Mouse (Mus musculus) ovary, postnatal 10 days (tissue): Measurements from ENCODE around the gene Bpifb4.

ENCODE experiments used
- DNase-seq: peaks from one replicate; pipeline ENCODE4 v3.0.0; 2022; ENCODE audit warnings: low spot score

The Bpifb4 gene

DNA sequence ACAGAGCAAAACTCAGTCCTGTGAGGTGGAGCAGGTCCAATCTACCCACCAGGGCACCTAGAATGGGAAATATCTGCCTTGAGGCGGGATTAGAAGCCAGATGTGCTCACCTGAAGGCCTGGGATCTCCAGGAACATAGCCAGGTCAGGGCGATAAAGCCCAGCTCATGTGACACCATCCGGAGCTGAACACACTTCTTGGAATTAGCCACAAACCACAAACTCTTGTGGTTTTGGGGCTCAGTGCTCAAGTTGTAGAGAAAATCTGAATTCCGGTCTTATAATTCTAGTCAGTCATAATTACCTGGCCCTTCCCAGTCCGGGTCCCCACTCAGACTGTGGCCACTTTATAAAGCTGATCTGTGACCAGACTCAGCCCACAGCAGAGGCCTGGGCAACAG, at the start of gene Bpifb4:
TSS of gene Bpifb4 (plus strand) at position 370 of the 400 bp plus-strand sequence.
- no peak for DNase-seq

DNA sequence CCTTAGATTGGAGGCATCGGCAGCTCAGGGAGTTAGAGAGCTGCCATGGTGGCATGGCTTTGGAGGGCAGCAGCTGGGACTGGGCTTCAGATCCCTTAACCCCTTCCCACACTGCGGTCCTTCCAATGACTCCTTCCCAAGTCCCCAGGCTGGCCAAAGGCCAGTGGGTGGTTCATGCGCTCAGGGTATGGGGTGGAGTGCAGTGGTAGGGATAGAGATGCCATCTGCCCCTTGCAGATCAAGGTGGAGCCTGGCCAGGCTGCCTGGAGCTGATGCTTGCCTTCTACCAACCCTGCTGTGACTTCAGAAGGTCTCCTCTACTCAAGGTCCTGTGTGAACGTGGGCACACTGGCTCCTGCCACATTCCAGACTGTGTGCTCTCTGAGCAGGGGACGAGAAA, 38.9 kb upstream of the Bpifb4 start:
- DNase-seq, result no peak

DNA sequence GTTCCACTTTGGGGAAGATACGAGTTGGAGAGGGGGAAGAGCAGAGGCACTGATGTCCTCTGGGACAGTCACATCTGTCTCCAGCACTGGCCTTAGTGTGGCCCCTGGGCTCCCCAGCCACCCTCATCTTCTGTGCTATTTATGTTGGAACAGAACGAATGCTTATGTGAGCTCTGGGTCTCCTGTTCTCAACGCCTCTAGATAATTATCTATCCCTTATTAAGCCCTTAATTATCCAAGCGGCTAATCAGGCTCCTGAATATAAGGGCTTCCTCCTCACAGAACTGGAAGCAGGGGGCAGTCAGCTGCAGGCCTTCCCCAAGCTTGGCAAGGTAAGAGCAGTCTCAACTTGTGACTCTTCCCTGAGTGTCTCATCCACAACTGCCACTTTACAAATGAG, 37.9 kb upstream of the Bpifb4 start, which contains the start of gene Bpifb6:
TSS of gene Bpifb6 (plus strand) at position 301 of the 400 bp plus-strand sequence.
- no peak for DNase-seq

DNA sequence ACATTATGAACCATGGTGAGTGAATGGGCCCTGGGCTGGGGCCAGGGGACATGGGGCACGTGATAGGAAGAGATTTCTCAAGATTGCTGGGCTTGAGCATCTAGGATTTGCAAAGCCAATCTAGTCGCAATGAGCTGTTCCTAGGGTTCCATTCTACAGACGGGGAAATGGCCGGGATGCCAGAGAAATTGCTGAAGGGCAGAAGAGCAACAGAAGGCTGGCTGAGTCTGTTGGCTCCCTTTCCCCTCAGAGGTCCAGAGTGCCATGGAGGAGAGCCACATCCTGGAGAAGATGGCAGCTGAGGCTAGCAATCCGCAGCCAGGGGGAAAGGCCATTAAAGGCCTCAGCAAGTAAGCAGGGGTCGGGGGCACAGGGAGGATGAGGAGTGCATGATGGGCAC, 35.3 kb upstream of the Bpifb4 start:
- no peak for DNase-seq

DNA sequence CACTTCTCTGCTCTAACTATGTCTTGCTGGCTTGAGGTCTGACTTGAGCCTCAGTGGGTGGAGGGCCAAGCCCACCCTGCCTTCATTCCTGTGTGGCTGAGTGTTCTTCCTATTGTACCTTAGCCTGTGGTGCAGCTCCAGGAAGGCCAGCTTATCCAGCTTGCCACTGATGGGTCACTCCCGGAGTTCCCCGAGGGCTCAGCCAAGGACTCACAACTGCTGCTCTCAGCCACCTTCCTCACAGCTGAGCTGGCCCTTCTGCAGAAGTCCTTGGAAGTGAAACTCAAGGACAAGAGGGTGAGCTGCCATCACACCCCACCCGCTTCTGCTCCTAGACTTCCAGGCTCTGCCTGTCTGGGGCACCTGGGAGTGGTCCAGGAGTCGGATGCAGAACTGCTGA, 31.4 kb upstream of the Bpifb4 start:
- DNase-seq, result no peak

DNA sequence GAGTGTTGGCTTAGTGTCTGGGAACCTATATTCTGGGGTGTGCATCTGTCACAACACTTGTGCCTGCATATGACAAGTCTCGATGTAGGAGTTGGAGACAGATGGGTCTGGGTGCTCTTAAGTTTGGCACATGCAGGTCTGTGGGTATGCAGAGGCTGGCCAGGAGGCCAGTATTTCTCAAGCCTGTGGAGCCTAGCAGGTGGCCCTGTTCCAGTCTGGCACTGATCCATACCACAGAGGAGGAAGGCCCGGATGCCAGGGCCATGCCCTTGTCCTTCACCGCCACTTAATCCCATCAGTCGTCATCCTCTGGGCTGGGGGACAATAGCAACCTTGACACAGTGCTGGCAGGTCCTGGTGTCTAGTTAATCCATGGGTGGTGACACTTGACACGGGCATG, 23.9 kb upstream of the Bpifb4 start:
- DNase-seq, result no peak

DNA sequence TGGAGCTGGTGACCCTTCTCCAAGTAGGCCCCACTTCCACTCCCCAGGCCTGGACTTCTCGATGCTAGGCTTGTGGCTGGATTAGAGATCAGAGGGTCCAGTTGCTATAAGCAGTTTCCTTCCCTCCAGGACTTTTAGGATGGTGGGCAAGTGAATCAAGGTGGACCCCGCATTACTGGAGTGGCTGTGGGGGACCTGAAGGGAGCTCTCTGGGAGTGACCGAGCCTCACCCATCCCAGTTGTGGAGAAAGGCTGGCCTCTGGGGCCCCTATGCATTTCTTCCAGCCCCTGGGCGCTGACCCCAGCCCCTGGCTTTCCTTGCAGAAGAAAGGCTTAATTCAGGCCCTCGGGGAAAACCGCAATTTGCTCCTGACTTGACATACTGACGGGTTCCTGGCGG, 20.1 kb upstream of the Bpifb4 start, which contains the start of gene Bpifb3:
TSS of gene Bpifb3 (plus strand) at position 301 of the 400 bp plus-strand sequence.
- no peak for DNase-seq

DNA sequence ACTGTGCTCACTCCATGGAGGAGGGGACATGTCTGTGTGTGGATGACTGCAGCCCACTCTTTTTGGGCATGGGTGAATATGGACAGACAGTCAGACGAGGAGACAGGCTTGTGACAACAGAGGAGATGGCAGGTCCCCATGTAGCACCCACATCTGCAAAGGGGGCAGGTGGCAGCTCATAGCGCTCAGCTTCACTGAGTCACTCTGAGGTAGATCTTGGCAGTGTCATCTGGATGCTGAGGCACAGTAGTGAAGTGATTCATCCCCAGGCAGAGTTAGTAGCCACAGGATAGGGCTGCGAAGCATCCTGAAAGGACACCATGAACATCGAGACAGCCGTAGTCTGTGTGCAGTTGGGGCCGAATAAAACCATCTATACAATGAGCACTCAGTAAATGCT, 16.8 kb upstream of the Bpifb4 start:
- DNase-seq, result no peak

DNA sequence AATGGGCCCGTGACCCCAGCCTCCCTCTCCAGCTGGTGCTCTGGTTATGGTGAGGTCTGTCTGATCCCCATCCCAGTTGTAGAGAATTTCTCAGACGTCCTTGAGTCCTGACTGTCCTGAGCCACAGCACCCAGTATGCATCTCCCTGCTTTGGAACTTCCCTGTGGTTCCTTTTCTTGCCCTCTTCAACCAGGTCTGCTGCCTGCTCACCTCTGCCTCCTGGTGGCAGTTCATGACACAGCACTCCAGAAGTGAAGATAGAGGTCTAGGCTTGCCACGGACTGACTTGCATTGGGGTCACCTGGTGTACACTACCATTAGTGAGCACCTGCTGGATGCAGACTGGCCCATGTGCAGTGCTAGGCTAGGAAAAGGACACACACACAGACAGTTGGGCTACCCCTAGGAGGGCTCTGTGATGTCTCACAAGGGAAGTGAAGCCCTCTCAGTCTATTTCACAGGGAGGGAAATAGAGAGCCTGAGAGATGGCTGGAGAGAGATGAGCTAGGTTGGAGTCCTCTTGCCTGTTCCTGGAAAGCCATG, 8.1 kb upstream of the Bpifb4 start:
- peak; percentile 22 for DNase-seq

DNA sequence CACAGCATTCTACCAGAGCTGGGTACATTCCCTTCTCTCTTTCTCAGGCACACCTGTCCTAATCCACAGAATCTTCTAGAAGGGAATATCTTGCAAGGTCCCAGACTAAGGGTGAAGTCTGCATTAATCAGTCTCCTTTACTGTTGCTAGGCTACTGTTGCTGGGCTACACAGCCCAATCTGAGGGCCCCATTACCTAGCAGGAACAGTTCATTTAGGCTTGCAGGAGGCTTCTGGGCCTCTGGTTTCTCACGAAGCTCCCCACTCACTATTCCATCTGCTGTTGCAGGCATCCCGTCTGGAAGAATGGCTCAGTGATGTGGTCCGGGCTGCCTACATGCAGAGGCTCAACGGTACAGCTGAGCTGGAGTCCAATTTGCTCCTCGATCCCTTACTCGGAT, 6.9 kb upstream of the Bpifb4 start:
- DNase-seq, result no peak

DNA sequence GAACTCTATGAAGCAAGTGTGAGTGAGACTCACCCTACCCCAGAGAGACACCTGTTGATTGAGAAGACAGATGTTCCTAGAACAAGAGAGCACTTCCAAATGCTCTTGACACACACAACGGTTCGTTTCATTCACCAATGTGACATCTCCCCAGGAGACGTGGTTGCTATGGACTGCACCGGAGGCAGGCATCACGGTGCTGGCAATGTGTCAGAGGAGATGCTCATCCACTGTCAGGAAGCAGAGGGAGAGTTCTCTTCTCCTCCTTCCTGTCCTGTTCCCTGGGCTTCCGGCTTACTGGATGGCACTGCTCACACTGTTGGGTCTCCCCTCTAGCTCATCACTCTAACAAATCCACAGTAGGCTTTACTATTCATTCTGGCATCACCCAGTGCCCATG, 4.7 kb upstream of the Bpifb4 start:
- DNase-seq, result no peak

DNA sequence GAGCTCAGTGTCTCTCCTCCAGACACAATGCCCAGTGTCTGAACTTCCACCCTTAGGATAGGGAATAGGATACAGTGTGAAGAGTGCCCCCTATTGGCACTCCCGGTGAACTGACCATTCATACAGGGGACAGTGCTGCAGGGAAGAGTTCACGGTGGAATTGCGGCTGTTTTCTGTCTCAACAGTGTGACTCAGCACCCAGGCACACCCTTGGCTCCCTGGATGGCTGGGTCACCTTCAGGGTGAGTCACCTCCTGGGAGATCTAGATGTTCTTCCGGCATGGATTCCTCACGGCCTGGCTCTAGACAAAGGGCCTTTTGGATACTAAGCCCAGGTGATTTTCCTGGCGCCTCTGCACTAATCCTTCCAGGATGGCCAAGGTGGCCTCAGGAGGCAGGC, 2.7 kb upstream of the Bpifb4 start:
- no peak for DNase-seq

DNA sequence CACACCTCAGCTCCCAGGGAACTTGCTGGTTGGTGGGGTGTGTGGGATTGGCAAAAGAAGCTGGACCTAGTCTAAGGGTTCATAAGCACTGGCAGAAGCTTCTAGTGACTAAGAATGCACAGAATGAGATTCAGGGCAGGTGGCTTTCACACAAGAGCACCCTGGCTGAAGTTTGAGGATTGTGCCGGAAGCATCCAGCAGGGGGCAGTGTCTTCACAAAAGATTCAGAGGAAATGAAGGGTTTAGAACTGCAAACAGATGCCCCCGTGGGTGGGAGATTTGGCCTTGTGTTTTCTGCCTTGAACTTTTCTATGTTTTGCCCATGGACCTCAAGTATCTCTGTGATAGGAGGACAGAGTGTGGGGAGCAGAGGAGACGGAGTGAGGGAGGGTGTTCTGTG, 5.5 kb downstream of the Bpifb4 start:
- DNase-seq, result peak; percentile 6

DNA sequence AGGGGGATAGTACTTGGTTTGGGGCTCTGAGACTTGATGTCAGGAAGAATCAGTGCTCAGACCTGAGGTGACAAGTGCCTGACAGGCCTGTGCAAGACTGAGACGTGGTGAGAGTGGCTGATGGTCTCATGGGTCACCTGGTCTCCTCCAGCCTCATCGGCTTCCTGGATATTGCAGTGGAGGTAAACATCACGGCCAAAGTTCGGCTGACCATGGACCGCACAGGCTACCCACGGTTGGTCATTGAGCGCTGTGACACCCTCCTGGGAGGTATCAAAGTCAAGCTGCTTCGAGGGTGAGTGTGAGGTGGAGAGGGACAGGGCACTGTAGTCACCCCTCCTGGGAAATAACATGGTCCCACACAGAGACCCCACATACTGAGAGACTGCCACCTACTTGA, 6.6 kb downstream of the Bpifb4 start:
- DNase-seq, result no peak

DNA sequence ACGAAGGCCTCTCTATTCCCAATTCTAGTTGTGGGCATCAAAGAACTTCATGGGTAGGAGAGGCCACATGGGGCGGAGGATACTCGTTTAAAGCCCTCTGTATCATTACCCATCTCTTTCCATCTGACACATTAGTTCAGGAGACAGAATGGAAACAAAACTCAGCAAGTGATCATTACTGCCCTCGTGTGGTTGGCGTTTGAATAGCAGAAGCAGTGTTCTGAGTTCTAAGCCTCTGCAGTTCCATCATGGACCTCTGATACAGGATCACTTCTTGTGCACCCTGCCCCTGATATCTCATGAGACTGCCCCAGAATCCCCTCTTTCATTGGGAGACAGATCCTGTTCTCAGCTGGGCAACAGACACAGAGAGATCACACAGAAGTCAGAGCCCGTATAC, 14.9 kb downstream of the Bpifb4 start:
- DNase-seq, result peak; percentile 12

DNA sequence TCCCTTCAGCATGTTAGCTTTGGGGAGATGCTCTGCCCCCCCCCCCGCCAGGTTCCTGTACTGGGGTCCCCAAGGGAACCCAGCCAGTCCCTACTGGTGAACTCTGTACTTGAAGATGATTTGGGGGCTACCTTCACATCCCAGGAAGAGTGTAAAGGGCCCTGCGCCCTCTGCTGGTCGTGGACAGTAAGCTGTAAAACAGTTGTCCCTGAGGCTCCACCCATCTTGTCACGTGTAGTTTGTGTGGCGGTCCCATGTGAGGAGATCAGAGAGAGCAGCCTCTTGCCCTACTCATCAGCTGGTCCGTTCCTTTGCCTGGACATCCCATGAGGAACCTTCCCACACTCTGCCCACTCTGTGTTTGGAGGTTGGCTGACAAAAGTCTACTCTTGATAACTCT, 15.8 kb downstream of the Bpifb4 start:
- no peak for DNase-seq

DNA sequence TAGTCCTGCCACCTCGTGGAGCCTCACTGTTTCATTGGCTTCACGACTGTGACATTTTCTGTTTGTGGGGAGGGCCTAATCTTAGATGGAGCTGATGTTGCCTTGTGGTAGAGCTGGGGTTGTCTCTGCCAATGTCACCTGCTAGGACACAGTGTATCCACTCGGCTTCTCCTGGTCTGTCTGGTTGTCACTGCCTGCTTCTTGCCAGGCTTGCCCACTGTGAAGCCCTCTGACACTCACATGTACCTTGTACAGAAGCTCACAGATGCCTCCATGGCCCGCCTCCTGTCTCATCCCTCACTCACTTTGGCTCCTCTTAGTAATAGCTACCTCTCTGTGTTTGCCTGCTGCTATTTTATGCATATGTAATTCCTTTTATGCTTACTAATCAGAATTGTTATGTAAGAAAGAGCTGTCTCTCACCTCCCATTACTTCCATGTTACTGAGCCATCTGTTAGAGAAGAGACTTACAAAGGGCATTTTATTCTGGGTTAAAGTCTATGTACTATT, 24.9 kb downstream of the Bpifb4 start:
- DNase-seq, result no peak

DNA sequence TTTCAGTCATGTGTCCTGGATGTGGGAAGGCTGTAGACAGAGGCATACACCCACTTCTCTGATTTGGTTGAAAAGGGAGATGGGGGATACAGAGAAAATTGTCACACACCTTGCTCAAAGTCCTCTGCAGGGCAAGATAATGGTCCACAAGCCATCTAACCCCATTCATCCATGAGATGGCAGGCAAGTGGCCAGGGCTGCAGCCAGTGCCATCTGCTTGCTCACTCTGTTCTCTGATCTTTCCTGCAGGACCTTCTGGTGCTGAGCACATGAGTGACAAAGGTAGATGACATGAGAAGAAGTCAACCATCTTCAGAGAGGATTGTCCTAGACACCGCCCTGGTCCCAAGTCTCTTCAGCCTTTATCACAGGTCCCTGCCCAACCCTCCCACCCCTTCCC, 25.3 kb downstream of the Bpifb4 start:
- no peak for DNase-seq

DNA sequence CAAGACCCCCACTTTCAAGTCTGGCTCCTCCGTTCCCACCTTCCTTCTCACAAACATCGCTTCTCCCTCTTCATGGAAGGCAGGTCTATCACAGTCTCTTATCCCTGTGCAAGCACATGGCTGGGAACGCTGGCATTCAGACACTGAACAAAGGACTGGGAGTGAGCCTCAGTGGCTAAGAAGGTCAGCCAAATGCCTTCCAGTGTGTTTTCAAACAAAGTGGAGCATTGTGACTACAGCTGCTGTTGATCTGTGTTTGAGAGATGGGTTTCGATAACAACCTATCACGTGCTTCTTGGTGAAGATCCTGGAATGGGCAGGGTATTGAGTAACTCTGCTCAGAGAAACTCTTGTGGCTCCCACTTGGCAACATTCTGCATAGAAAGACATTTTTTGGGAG, 32.2 kb downstream of the Bpifb4 start:
- no peak for DNase-seq

DNA sequence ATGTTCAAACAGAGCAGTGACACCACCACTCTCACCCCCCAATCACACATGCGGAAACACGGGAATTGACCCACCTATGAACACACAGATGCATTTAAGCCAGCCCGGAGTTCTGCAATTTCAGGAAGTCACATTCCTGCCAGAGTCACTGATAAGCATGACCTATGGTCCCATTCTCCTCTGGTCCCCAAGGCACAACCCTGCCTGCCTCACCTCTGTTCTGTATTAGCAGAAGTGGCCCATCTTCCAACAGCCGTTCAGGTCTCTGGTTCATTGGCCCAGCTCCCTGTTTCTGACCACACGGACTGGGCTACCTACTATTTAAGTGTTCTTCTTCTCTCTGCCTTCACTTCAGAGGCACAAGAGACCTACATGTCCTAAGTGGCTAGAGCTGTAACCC, 36.6 kb downstream of the Bpifb4 start, which contains the start of gene Bpifa6:
TSS of gene Bpifa6 (plus strand) at position 364 of the 400 bp plus-strand sequence.
- no peak for DNase-seq

DNA sequence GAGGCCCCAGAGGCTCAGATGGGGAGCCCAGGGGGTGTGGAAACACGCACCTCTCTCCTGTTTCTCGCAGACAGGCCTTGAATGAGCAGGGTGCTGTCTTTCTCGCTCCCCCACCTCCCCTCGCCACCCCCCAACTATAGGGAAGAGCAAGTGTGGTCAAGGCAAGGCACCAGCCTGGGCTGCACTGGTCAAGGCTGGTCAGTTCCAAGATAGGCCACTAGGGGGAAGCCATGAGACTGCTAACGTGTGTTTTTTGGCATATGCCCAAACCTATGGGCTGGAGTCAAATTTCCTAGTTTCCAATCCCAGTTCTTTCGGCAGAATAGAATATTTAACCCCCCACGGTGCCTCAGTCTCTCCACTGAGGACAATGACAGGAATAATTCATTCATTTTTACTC, 57.8 kb downstream of the Bpifb4 start:
- DNase-seq, result peak; percentile 58

DNA sequence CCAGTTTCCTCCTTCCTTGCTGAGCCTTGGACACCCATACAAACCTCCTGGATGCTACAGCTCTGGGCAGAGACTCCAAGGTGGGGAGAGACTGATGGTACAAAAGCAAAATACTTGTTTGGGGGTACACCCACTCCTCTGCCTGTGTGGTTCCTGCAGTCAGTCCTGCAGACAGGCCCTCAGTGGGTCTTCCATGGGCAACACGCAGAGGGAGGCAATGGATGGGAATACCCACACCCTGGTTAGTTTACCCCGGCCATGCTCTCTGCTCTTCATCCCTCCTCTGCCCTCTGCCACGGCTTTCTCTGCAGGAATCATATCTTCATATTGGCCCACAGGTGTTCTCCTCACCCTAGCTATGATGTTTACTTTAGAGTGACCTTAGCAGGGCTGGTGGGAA, 62.5 kb downstream of the Bpifb4 start:
- DNase-seq, result no peak

DNA sequence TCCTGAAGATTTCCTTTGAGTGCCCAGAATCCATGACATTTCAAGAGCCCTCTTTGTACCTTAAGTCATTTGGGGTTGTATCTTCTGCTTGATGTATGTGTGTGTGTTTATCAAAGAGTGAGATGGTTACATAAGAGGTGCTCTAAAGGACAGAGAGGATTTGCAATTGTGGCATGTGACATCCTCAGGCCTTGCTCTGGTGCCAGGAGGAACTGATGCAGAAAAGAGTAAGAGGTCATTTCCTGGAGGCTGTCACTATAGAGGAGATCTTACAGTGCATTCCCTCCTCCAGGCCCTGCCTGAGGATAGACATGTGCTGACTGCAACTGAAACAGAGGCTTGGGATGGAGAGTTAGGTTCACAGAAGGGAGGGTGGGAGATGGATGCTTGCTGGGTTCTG, 63.0 kb downstream of the Bpifb4 start:
- no peak for DNase-seq

DNA sequence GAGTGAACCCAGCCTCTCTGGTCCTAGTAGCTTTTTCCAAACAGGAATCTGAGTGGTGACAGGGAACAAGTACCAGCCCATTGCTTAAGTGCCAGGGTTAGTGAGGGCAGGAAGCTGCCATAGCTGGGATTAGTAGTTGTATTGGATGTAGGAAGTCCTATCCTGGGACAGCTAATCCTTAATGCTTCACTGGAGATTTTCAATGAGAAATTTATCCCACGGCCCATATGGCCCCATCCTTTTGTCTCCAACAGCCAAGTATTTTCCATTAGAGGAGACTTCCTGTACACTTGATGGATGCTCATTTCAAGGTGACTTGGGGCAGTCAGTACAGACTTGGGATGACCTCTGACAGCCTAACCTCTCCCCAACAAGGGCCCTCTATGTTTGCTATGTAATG, 66.4 kb downstream of the Bpifb4 start:
- no peak for DNase-seq
